Mouse (Mus musculus): Measurements from ENCODE around the gene Fam126a. TPM values are rescaled to one million over a fixed set of nuclear protein-coding genes. Genes with fewer than 3 reads are reported as not detected.

Fam126a gene
- total and polyA plus RNA-seq, 3 experiments: 19.6 to 32.6 (median 22.6) TPM

- Histone ChIP-seq H3K9me3 (replicated peaks; ENCODE audit: low read length) (no peaks in the 10 kb centered on the region), H3K4me3 (replicated peaks in 1 of 3; ENCODE audit: low read depth in 2 of 3, low read length in 2 of 3, poor library complexity in 1 of 3) (no peak overlapping the region), H3K27me3 (replicated peaks) (no peaks in the 10 kb centered on the region), H3K4me2 (ENCODE audit: insufficient read depth, low read depth, poor library complexity, severe bottlenecking) (no peak overlapping the region), H3K27ac (ENCODE audit: insufficient read depth, low read depth) (no peak overlapping the region), H3K36me3 (replicated peaks in 1 of 2; ENCODE audit: control insufficient read depth in 1 of 2, insufficient read depth in 1 of 2, low read length in 1 of 2) (peaks cover 3 to 51% of the 10 kb centered on the region in 2 experiments), H3K79me2 (replicated peaks; ENCODE audit: control insufficient read depth, extremely low read depth, insufficient read depth, poor library complexity, severe bottlenecking) (0 out of 2 replicates have a peak, but pooled peaks cover 4% of the 10 kb centered on the region), H3K9ac (ENCODE audit: insufficient read depth, low read depth) (no peak overlapping the region), H3K4me1 (ENCODE audit: control insufficient read depth in 1 of 2, insufficient read depth in 2 of 2) (peaks cover 3 to 25% of the 10 kb centered on the region in 2 experiments; a peak in 3 of 4 replicates)
- dilution Hi-C loops (cut with MboI; ENCODE audit: extremely low pct_ligation_motif_present, extremely low pct_unique_long_range_greater_than_20kb, low sequenced_read_pairs) (no loop called here), in situ Hi-C loops (cut with MboI; ENCODE audit: low pct_ligation_motif_present, low pct_unique_long_range_greater_than_20kb, low sequenced_read_pairs) (no loop called here)
- no peak for DNase-seq (ENCODE audit: extremely low read depth)
- no peak for TF ChIP-seq JUND (conservative IDR thresholded peaks at IDR 0.05; ENCODE audit: low read depth, low read length)
- no peak for TF ChIP-seq USF2 (conservative IDR thresholded peaks at IDR 0.05; ENCODE audit: low read depth, low read length)
- TF ChIP-seq NRF1 (IDR thresholded peaks at IDR 0.05; ENCODE audit: low read depth, low read length): no peak
- TF ChIP-seq POLR2AphosphoS2 (IDR thresholded peaks at IDR 0.05; ENCODE audit: low read depth, low read length): no peak
- no peak for TF ChIP-seq TBP (conservative IDR thresholded peaks at IDR 0.05; ENCODE audit: low read depth, low read length)
- TF ChIP-seq ZKSCAN1 (IDR thresholded peaks at IDR 0.05; ENCODE audit: borderline replicate concordance, low read depth, low read length): no peak
- TF ChIP-seq JUN (IDR thresholded peaks at IDR 0.05; ENCODE audit: insufficient read depth, low read depth, low read length): no peak
- TF ChIP-seq ZC3H11A (IDR thresholded peaks at IDR 0.05; ENCODE audit: low read depth, low read length): no peak
- TF ChIP-seq HCFC1 (IDR thresholded peaks at IDR 0.05; ENCODE audit: low read depth, low read length): no peak
- no peak for TF ChIP-seq TCF12 (IDR thresholded peaks at IDR 0.05; ENCODE audit: low read depth, low read length)
Observed at GRCm38 (mm10) chr5:23999083-23999671, 31.3 kb downstream of the Fam126a start.

- TF ChIP-seq UBTF (IDR thresholded peaks at IDR 0.05; ENCODE audit: low read depth, low read length) (no peak), GABPA (IDR thresholded peaks at IDR 0.05; ENCODE audit: insufficient replicate concordance, low read depth, low read length) (no peak), TCF12 (IDR thresholded peaks at IDR 0.05; ENCODE audit: low read depth, low read length) (no peak), MEF2A (IDR thresholded peaks at IDR 0.05; ENCODE audit: borderline replicate concordance, low read depth, low read length) (no peak), ETS1 (conservative IDR thresholded peaks at IDR 0.05; ENCODE audit: low read depth, low read length) (no peak), MXI1 (IDR thresholded peaks at IDR 0.05; ENCODE audit: low read depth, low read length) (no peak), TBP (conservative IDR thresholded peaks at IDR 0.05; ENCODE audit: low read depth, low read length) (no peak), PAX5 (IDR thresholded peaks at IDR 0.05; ENCODE audit: low read length) (no peak), E2F4 (IDR thresholded peaks at IDR 0.05; ENCODE audit: insufficient replicate concordance, low read depth, low read length) (no peak), ELF1 (IDR thresholded peaks at IDR 0.05; ENCODE audit: low read depth, low read length) (no peak), USF1 (IDR thresholded peaks at IDR 0.05; ENCODE audit: low read depth, low read length) (no peak), CHD2 (IDR thresholded peaks at IDR 0.05; ENCODE audit: low read length) (no peak), MYC (IDR thresholded peaks at IDR 0.05; ENCODE audit: low read depth, low read length) (no peak), NELFE (IDR thresholded peaks at IDR 0.05; ENCODE audit: low read depth, low read length) (no peak), USF2 (conservative IDR thresholded peaks at IDR 0.05; ENCODE audit: low read depth, low read length) (no peak), POLR2AphosphoS2 (IDR thresholded peaks at IDR 0.05; ENCODE audit: low read depth, low read length) (no peak), KAT2A (IDR thresholded peaks at IDR 0.05; ENCODE audit: insufficient replicate concordance, low read length) (no peak)
- Histone ChIP-seq H3K9ac (ENCODE audit: insufficient read depth, low read depth) (no peak overlapping the region), H3K4me1 (ENCODE audit: control insufficient read depth in 1 of 2, insufficient read depth in 2 of 2) (peaks cover 3 to 19% of the 10 kb centered on the region in 2 experiments; a peak in 3 of 4 replicates), H3K27ac (ENCODE audit: insufficient read depth, low read depth) (no peak overlapping the region), H3K79me2 (replicated peaks; ENCODE audit: control insufficient read depth, extremely low read depth, insufficient read depth, poor library complexity, severe bottlenecking) (no peaks in the 10 kb centered on the region), H3K4me2 (ENCODE audit: insufficient read depth, low read depth, poor library complexity, severe bottlenecking) (no peak overlapping the region), H3K36me3 (replicated peaks in 1 of 2; ENCODE audit: control insufficient read depth in 1 of 2, insufficient read depth in 1 of 2, low read length in 1 of 2) (peaks cover 6 to 64% of the 10 kb centered on the region in 2 experiments), H3K9me3 (replicated peaks; ENCODE audit: low read length) (no peaks in the 10 kb centered on the region), H3K4me3 (replicated peaks in 1 of 3; ENCODE audit: low read depth in 2 of 3, low read length in 2 of 3, poor library complexity in 1 of 3) (no peak overlapping the region), H3K27me3 (replicated peaks) (no peaks in the 10 kb centered on the region)
- dilution Hi-C loops (cut with MboI; ENCODE audit: extremely low pct_ligation_motif_present, extremely low pct_unique_long_range_greater_than_20kb, low sequenced_read_pairs) (no loop called here), in situ Hi-C loops (cut with MboI; ENCODE audit: low pct_ligation_motif_present, low pct_unique_long_range_greater_than_20kb, low sequenced_read_pairs) (no loop called here)
- DNase-seq (ENCODE audit: extremely low read depth): no peak
Observed at GRCm38 (mm10) chr5:23995951-23996350, 34.5 kb downstream of the Fam126a start.
